Mouse (Mus musculus) limb, embryonic 12.5 days (tissue): ENCODE measurements around the gene 4930518I15Rik. TPM values are rescaled to one million over a fixed set of nuclear protein-coding genes. Genes with fewer than 3 reads are reported as not detected.
"Not testable (repeated sequence)": the region's sequence is repeated elsewhere in the genome, so short reads cannot be mapped to it uniquely, and the experiment has no call there.

Experiments used
- ATAC-seq: fragments of 200-750 bp; cut with Nextera tagmentation; 2 replicates; pipeline ENCODE4 v1.8.0; 2017; ENCODE audit warnings: low read depth, moderate TSS enrichment; ENCODE audit not compliant: insufficient number of reproducible peaks, insufficient read depth, low FRiP score, low TSS enrichment
- H3K27ac ChIP-seq: fragments of 300-500 bp; sonication (generic); 2 replicates; pipeline ENCODE4 v1.5.1; 2016; ENCODE audit warnings: mild to moderate bottlenecking, moderate library complexity
- H3K27me3 ChIP-seq: fragments of 300-500 bp; sonication (generic); 2 replicates; pipeline ENCODE4 v1.6.1; 2016; ENCODE audit warnings: mild to moderate bottlenecking, moderate library complexity
- H3K36me3 ChIP-seq: fragments of 300-500 bp; sonication (generic); 2 replicates; pipeline ENCODE4 v1.6.1; 2016; ENCODE audit warnings: mild to moderate bottlenecking, moderate library complexity
- H3K4me1 ChIP-seq: fragments of 300-500 bp; sonication (generic); replicated peaks from 2 replicates; pipeline ENCODE4 v1.6.1; 2016
- H3K4me2 ChIP-seq: fragments of 300-500 bp; sonication (generic); 2 replicates; pipeline ENCODE4 v1.6.1; 2016; ENCODE audit warnings: mild to moderate bottlenecking, moderate library complexity
- H3K4me3 ChIP-seq: fragments of 300-500 bp; sonication (generic); replicated peaks from 2 replicates; pipeline ENCODE4 v1.5.1; 2016; ENCODE audit warnings: mild to moderate bottlenecking
- H3K9ac ChIP-seq: fragments of 300-500 bp; sonication (generic); replicated peaks from 2 replicates; pipeline ENCODE4 v1.6.1; 2016; ENCODE audit warnings: mild to moderate bottlenecking, moderate library complexity
- H3K9me3 ChIP-seq: fragments of 300-500 bp; sonication (generic); 2 replicates; pipeline ENCODE4 v1.6.1; 2016; ENCODE audit warnings: mild to moderate bottlenecking, moderate library complexity
- WGBS: fragments of 180-500 bp; shearing (Covaris S2); methylation state at CpG from one replicate; pipeline ENCODE4 v1.1.7; 2016; 5-methylcytosine and 5-hydroxymethylcytosine counted together
- polyA plus RNA-seq: library from polyadenylated mRNA; unstranded; fragments of >200 nt; fragmentation: Nextera tagmentation; extraction: Ambion mirVana; gene quantifications from 2 replicates; pipeline ENCODE4 v1.2.1, GENCODE M21; 2016

4930518I15Rik gene
- polyA plus RNA-seq, 1 experiment from 2014 or later = 12.5 TPM

- no peak for ATAC-seq
- Histone ChIP-seq H3K4me3 (no peak overlapping the region), H3K27ac (peak overlapping the region; percentile 41; the same call in 1 of the 2 replicates), H3K27me3 (no peaks in the 10 kb centered on the region), H3K4me2 (no peak overlapping the region), H3K9ac (no peak overlapping the region), H3K36me3 (peaks cover 56% of the 10 kb centered on the region), H3K4me1 (peaks cover 10% of the 10 kb centered on the region), H3K9me3 (no peaks in the 10 kb centered on the region)
- 77% methylated on average over 7 of the region's 7 CpGs for WGBS
These were observed 925 bp upstream of the 4930518I15Rik start for GRCm38 (mm10) chr2:156858671-156859070.

DNA sequence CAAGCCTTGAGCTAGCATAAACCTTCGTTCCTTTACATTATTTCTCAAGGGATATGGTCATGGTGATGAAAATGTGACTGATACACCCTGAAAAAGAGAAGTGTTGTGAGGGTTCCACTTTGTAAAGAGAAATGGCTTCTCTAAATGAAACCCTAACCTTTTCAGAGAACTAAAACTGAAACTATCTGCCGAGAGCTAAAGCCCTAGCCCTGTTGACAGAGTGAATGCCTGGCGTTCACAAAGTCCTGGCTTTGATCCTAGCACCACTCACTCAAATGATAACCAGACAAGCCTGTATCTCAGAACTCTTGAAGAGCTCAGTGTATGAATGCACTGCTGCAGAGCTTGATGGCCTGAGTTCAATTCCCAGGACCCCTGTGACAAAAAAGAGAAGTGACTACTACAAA is 358 bp downstream of the 4930518I15Rik start:
- no peaks in the 10 kb centered on the region for H3K9me3 ChIP-seq
- H3K4me1 ChIP-seq = peaks cover 9% of the 10 kb centered on the region
- H3K4me3 ChIP-seq = no peak overlapping the region
- no peaks in the 10 kb centered on the region for H3K27me3 ChIP-seq
- H3K9ac ChIP-seq = no peak overlapping the region
- 82% methylated on average over 3 of the region's 3 CpGs for WGBS
- H3K27ac ChIP-seq = no peak overlapping the region
- no peak overlapping the region for H3K4me2 ChIP-seq
- peaks cover 63% of the 10 kb centered on the region for H3K36me3 ChIP-seq
- no peak for ATAC-seq

DNA sequence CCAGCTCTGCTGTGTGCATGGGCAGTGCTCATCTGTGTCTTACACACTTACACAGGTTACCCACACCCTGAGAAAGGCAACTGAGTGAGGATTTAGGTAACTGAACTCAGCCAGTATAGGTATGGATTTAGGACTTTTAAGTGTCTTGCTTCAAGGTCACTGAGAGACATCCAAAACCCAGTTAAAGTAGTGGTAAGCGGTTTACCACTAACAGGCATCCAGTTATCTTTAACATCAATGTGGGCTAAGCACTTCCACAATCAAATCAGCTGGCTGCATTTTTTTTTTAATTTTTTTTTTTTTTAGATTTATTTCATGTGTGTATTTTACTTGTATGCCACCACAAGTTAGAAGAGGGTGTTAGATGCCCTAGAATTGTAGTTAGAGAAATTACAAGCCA is 1.4 kb downstream of the 4930518I15Rik start:
- no peak overlapping the region for H3K9ac ChIP-seq
- no peaks in the 10 kb centered on the region for H3K9me3 ChIP-seq
- no peaks in the 10 kb centered on the region for H3K27me3 ChIP-seq
- H3K4me3 ChIP-seq = no peak overlapping the region
- H3K4me1 ChIP-seq = peaks cover 4% of the 10 kb centered on the region; the same call in 1 of the 2 replicates
- peaks cover 73% of the 10 kb centered on the region for H3K36me3 ChIP-seq
- no peak for ATAC-seq
- WGBS = 90% methylated on average over 1 of the region's 1 CpGs
- H3K4me2 ChIP-seq = no peak overlapping the region
- H3K27ac ChIP-seq = no peak overlapping the region

GRCm38 (mm10) chr2:156853999-156854771 is 3.6 kb downstream of the 4930518I15Rik start:
- not testable (repeated sequence) for H3K4me2 ChIP-seq, H3K4me3 ChIP-seq, H3K27me3 ChIP-seq, H3K4me1 ChIP-seq, H3K9me3 ChIP-seq, H3K27ac ChIP-seq, H3K9ac ChIP-seq
- H3K36me3 ChIP-seq = peaks cover 83% of the 10 kb centered on the region
- 38% methylated on average over 13 of the region's 13 CpGs for WGBS
- 0 out of 2 replicates have a peak, but pooled peaks have one; percentile 29 for ATAC-seq

DNA sequence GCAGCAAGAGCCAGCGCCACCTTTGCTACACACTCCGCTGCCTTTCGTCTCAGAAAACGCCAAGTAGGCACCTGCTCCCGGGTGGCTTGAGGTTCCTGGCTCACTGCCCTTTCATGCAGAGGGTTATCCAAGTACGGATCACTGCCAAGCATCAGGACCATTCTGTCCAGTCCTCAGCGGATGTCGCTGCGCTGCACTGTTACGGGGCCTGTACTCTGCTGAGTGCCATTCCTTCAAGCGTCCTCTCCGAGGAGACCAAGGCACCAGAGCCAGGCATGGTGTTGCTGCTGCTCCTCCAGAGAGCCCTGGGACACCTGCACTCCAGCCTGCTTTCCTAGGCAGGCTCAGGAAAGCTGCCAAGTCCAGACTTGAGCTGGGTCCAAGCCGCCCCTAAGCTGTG is 4.2 kb downstream of the 4930518I15Rik start:
- peaks cover 83% of the 10 kb centered on the region for H3K36me3 ChIP-seq
- H3K4me1 ChIP-seq, H3K9me3 ChIP-seq, H3K9ac ChIP-seq, H3K27ac ChIP-seq, H3K4me3 ChIP-seq, H3K4me2 ChIP-seq, H3K27me3 ChIP-seq, ATAC-seq: not testable (repeated sequence)
- WGBS = 84% methylated on average over 9 of the region's 13 CpGs

GRCm38 (mm10) chr2:156850505-156850904 is 7.2 kb downstream of the 4930518I15Rik start:
- Histone ChIP-seq H3K9me3 (no peaks in the 10 kb centered on the region), H3K27me3 (no peaks in the 10 kb centered on the region), H3K4me2 (no peak overlapping the region), H3K4me1 (peaks cover 19% of the 10 kb centered on the region), H3K36me3 (peaks cover 89% of the 10 kb centered on the region), H3K4me3 (no peak overlapping the region), H3K9ac (no peak overlapping the region), H3K27ac (no peak overlapping the region)
- 92% methylated on average over 5 of the region's 5 CpGs for WGBS
- no peak for ATAC-seq

DNA sequence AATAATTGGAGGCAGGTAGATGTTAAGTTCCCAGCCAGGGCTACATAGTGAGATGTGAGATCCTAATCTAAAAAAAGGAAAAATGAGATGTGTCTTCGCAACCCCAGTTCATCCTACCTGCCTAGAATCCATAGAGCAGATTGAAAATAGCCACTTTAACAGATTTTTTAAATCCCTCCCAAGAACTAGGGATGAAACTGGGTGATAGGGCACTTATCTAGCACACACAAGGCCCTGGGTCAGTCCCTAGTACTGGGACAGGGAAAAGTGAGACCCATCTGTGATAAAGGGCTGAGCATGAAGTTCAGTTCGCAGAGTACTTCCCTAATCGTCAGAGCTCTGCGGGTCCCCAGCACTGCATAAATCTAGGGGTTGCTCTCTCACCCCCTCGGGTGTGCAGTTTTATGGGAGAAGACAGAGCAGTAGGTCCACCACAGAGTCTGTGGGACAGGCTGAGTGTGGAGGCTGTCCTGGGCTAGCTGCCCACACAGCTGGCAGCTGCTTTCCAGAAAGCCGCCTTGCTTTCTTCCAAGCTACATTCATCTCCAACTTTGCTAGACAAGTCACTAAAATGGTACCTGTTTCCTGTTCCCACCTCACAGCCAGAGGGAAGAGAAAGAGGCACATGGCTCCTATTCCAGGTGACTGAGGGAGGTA is 9.1 kb downstream of the 4930518I15Rik start:
- Histone ChIP-seq H3K4me2 (no peak overlapping the region), H3K27ac (no peak overlapping the region), H3K4me3 (no peak overlapping the region), H3K9ac (no peak overlapping the region), H3K36me3 (peaks cover 91% of the 10 kb centered on the region), H3K9me3 (no peaks in the 10 kb centered on the region), H3K4me1 (peaks cover 38% of the 10 kb centered on the region), H3K27me3 (no peaks in the 10 kb centered on the region)
- WGBS = 88% methylated on average over 6 of the region's 6 CpGs
- ATAC-seq = no peak

- Histone ChIP-seq H3K4me2 (no peak overlapping the region), H3K9ac (no peak overlapping the region), H3K4me3 (no peak overlapping the region), H3K27me3 (no peaks in the 10 kb centered on the region), H3K4me1 (peaks cover 48% of the 10 kb centered on the region), H3K36me3 (peaks cover 85% of the 10 kb centered on the region), H3K27ac (no peak overlapping the region), H3K9me3 (no peaks in the 10 kb centered on the region)
- ATAC-seq = no peak
- WGBS = 63% methylated on average over 6 of the region's 6 CpGs
These were observed 10.1 kb downstream of the 4930518I15Rik start for GRCm38 (mm10) chr2:156847653-156848052.

DNA sequence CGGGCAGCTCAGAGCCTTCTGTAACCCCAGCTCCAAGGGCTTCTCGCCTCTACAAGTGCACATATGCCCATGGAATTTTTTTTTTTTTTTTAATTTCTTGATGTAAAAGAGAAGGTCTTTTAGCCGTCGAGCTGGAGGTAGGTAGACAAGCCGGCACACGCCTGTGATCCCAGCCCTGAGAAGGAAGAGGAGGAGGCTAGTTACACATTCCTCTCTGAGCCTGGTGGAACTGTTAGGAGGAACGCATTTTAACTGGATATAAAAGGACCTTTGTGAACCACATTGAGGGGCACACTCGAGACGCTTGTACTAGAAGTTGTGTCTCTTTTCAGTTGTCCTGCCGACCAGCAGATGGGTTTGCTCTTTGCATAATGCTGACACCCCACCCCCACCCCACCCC is 13.0 kb downstream of the 4930518I15Rik start:
- Histone ChIP-seq H3K4me1 (peaks cover 60% of the 10 kb centered on the region), H3K9me3 (no peaks in the 10 kb centered on the region), H3K27ac (peak overlapping the region; percentile 68), H3K9ac (peak overlapping the region; percentile 31; the same call in 1 of the 2 replicates), H3K27me3 (no peaks in the 10 kb centered on the region), H3K4me2 (peak overlapping the region; percentile 21), H3K4me3 (no peak overlapping the region), H3K36me3 (peaks cover 58% of the 10 kb centered on the region)
- no peak for ATAC-seq
- WGBS = 56% methylated on average over 10 of the region's 10 CpGs

DNA sequence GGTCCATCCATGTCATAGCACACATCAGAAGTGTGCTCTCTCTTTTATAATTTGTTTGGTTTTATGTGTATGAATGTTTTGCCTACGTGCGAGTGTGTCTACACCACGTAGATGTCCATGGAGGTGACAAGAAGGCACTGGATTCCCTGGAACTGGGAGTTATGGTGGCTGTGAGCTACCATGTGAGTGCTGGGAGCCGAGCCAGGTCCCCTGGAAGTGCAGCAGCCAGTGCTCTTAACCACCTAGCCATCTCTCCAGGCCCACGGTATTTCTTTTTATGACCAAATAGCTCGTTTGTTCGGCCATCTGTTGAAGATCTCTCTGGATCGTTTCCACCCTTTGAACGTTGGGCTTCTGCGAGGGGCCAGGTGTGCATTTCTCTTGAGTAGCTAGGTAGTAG is 14.4 kb downstream of the 4930518I15Rik start:
- H3K9ac ChIP-seq = no peak overlapping the region

DNA sequence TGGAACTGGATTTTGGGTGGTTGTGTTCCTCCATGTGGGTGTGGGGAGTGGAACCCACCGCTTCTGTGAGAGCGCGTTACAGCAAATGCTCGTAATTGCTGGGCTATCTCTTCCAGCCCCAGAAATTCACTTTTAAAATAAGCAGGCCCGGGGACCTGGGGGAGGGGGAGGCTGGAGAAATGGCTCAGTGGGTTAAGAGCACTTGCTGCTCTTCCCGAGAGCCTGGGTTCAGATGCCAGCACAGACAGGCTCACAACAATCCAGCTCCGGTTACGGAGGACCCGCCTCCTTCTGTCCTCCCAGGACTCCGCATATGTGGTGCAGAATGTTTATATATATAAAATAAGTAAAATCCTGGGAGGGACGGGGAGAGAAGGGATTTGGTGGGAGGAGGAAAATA is 15.0 kb downstream of the 4930518I15Rik start:
- Histone ChIP-seq H3K9ac (peak overlapping the region; percentile 95), H3K4me1 (peaks cover 68% of the 10 kb centered on the region), H3K9me3 (no peaks in the 10 kb centered on the region), H3K36me3 (peaks cover 38% of the 10 kb centered on the region), H3K4me3 (peak overlapping the region; percentile 88), H3K4me2 (peak overlapping the region; percentile 92), H3K27me3 (no peaks in the 10 kb centered on the region), H3K27ac (peak overlapping the region; percentile 97)
- WGBS = 7% methylated on average over 11 of the region's 11 CpGs
- no peak for ATAC-seq

More for the DNA sequence above, 14.4 kb downstream of the 4930518I15Rik start:
- peaks cover 44% of the 10 kb centered on the region for H3K36me3 ChIP-seq
- H3K27ac ChIP-seq = peak overlapping the region; percentile 68; the same call in 1 of the 2 replicates
- H3K27me3 ChIP-seq = no peaks in the 10 kb centered on the region
- no peak overlapping the region for H3K4me3 ChIP-seq
- peaks cover 69% of the 10 kb centered on the region for H3K4me1 ChIP-seq
- WGBS = 43% methylated on average over 10 of the region's 10 CpGs
- no peaks in the 10 kb centered on the region for H3K9me3 ChIP-seq
- no peak for ATAC-seq
- peak overlapping the region; percentile 92 for H3K4me2 ChIP-seq
